Mouse (Mus musculus): Measurements from ENCODE around the gene D830030K20Rik.
"Not testable (repeated sequence)": the region's sequence is repeated elsewhere in the genome, so short reads cannot be mapped to it uniquely, and the experiment has no call there.

DNA sequence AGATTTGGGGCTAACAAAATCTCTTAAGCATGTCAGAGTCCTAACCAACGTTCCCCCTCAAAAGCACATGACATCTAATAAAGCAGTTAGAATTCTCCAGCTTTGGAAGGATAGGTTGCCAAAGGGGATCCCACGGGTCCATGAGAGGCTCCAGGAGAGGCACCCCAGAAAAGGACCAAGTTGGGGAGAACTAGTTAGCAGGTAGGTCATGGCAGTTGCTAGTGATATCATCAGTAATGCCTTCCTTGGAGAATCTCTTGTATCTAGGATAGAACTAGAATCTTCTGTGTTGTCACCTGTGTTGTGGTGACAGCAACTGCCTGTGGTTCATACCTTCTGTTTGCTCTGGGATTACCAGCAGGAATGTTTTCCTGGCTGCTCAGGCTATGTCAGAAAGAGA is 20.3 kb upstream of the D830030K20Rik start, which contains the start of gene Gm5795:
- not testable (repeated sequence) for TF ChIP-seq CTCF (IDR thresholded peaks at IDR 0.05; ENCODE audit: insufficient read depth, low read length); POLR2A (IDR thresholded peaks at IDR 0.05; ENCODE audit: borderline replicate concordance, extremely low read depth, low read depth, low read length)
